Mouse (Mus musculus) monocyte, adult 5-6 weeks (primary cell): ENCODE measurements around the gene Rrad. TPM values are rescaled to one million over a fixed set of nuclear protein-coding genes. Genes with fewer than 3 reads are reported as not detected.

Experiments used
- ATAC-seq: fragments of 153-309, 156-312 bp; replicated peaks from 2 replicates; pipeline ENCODE4 v1.8.0; 2017; ENCODE audit warnings: mild to moderate bottlenecking; ENCODE audit not compliant: low TSS enrichment, insufficient number of reproducible peaks, severe bottlenecking, poor library complexity, low FRiP score
- total RNA-seq: library from RNA; stranded (forward); fragments of 200-1000, 200-491, 200-594 nt; gene quantifications from 3 replicates; pipeline ENCODE4 v1.2.3, GENCODE M21; 2017

Rrad gene
- total RNA-seq, 1 experiment from 2014 or later: 19.0 TPM

- ATAC-seq: no peak
Observed at GRCm38 (mm10) chr8:104627065-104627740, 3.9 kb downstream of the Rrad start.

GRCm38 (mm10) chr8:104624161-104624560 is 7.0 kb downstream of the Rrad start, which contains the start of gene Cdh16:
Gene Cdh16 (minus strand): TSS chr8:104624396.
- no peak for ATAC-seq

- ATAC-seq: no peak
Observed at GRCm38 (mm10) chr8:104620765-104621164, 10.4 kb downstream of the Rrad start.

GRCm38 (mm10) chr8:104613119-104613518 is 18.0 kb downstream of the Rrad start:
- ATAC-seq: no peak

GRCm38 (mm10) chr8:104611613-104612012 is 19.5 kb downstream of the Rrad start:
- no peak for ATAC-seq

- ATAC-seq: no peak
Observed at GRCm38 (mm10) chr8:104610185-104610766, 20.9 kb downstream of the Rrad start.

- ATAC-seq: no peak
Observed at GRCm38 (mm10) chr8:104609222-104609621, 21.9 kb downstream of the Rrad start.

GRCm38 (mm10) chr8:104607944-104608343 is 23.2 kb downstream of the Rrad start:
- ATAC-seq: no peak

GRCm38 (mm10) chr8:104606329-104606728 is 24.8 kb downstream of the Rrad start:
- no peak for ATAC-seq

GRCm38 (mm10) chr8:104603245-104603593 is 27.9 kb downstream of the Rrad start:
- ATAC-seq: no peak

- ATAC-seq: peak; percentile 88
Observed at GRCm38 (mm10) chr8:104602468-104603244, 28.5 kb downstream of the Rrad start.

GRCm38 (mm10) chr8:104601941-104602371 is 29.2 kb downstream of the Rrad start:
- ATAC-seq: no peak

GRCm38 (mm10) chr8:104601386-104601785 is 29.7 kb downstream of the Rrad start:
- ATAC-seq: no peak

GRCm38 (mm10) chr8:104598496-104598895 is 32.6 kb downstream of the Rrad start:
- ATAC-seq: no peak

GRCm38 (mm10) chr8:104597656-104598055 is 33.5 kb downstream of the Rrad start:
- ATAC-seq: no peak

- ATAC-seq: no peak
Observed at GRCm38 (mm10) chr8:104595773-104596536, 35.2 kb downstream of the Rrad start.

GRCm38 (mm10) chr8:104594611-104595362 is 36.3 kb downstream of the Rrad start:
- ATAC-seq: no peak

- ATAC-seq: no peak
Observed at GRCm38 (mm10) chr8:104593536-104594325, 37.4 kb downstream of the Rrad start.
